Mouse (Mus musculus) 416B (cell line): ENCODE results near the gene Uox.

ENCODE experiments used
- DNase-seq: peaks from one replicate; pipeline ENCODE4 v3.0.0; 2011; ENCODE audit warnings: low read depth

Uox gene

GRCm38 (mm10) chr3:146621966-146622365, 51.7 kb downstream of the Uox start:
- DNase-seq = no peak

- no peak for DNase-seq
These were observed 55.5 kb downstream of the Uox start for GRCm38 (mm10) chr3:146625766-146626165.

DNA sequence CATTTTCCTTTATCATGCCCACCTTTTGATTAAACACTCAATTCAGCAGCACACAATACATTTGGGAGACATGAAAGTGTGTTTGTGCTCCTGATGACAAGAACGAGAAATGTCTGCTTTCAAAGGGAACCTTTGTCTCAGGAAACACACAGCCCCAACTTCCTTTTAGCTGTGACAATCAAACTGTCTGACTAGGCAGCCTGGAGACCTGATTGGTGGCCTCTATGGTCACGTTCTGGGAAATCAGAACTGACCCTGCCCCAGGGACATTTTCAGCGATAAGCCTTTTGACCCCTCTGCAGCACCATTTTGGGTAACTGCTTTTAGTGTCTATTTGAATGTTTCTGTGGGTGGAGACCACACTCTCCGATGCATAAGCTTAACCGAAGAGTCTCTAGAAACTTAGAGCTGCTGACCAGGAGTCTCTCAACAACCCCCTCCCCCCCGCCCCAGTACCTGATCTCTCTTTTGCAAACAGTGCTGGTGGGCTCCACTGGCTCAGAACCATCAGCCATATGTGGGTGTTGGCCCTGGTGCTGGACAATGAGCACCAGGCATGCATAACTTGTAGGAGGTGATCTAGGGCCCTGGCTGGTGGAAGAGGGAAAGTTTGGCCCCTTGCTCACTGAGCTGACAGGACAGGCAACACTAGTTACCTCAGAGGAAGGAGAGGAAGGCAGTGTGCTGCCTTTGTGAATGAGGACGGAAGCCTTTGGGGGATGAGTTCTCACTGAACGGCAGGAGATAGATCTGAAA, 58.2 kb downstream of the Uox start:
- peak; percentile 22 for DNase-seq

GRCm38 (mm10) chr3:146632506-146632905, 62.3 kb downstream of the Uox start:
- no peak for DNase-seq

- no peak for DNase-seq
These were observed 71.7 kb downstream of the Uox start for GRCm38 (mm10) chr3:146641818-146642427.

- DNase-seq = no peak
These were observed 79.2 kb downstream of the Uox start for GRCm38 (mm10) chr3:146649311-146649894.

DNA sequence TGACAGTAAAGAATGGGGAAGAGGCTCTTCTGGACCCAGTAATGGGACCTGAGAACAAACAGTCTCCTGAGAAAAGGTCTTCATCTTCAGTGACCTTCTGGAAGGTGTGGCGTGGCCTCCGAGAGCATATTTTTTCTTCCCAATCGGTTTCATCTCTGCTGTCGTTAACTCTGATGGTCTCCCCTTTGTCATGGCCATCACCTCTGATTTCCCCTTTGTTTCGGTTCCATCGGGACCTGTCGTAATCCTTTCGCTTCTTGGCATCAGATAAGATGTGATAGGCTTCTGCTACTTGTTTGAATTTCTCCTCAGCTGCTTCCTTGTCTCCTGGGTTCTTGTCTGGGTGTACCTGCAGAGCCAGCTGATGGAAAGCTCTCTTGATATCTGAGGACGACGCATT, 80.5 kb downstream of the Uox start:
- no peak for DNase-seq

DNA sequence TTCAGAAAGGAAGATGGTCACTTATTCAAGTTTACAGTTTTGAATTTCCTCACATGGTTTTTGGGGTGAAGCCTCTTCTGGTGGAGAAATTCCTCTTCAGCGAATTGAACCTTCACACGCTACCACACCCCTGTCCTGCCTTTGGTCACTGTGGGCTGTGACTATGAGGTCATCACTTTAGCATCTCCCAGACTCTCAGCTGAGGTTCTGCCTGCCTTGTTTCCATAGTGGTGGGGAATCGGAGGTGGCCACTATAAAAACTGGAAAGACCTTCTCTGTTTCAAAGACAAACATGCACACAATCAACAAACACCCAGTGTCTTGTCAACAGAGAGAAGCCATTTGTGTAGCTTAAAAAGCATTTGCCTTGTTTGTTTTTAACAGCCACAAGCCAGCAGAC, 81.0 kb downstream of the Uox start, which contains the start of gene 4930503B20Rik:
Gene 4930503B20Rik (minus strand): TSS at position 101 of the 400 bp plus-strand sequence.
- DNase-seq = no peak

DNA sequence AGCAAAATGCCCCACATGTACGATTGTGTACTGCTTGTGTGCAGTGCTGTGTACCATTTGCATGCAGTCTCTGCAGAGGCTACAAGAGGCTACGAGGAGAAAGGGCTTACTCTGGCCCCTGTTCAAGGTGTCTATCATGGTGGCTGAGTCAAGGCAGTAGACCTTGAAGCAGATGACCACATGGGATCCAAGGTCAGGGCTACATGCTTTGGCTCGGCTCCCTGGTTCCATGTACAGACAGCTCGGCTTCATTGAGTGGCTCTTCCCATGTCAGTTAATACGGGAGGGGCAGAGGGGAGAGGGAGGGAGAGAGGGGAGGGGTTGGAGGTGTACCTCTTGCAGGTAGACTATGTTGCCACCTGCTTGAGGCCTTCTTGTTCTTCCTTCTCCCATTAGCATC, 82.2 kb downstream of the Uox start:
- no peak for DNase-seq

GRCm38 (mm10) chr3:146653692-146654091, 83.5 kb downstream of the Uox start:
- DNase-seq = peak; percentile 69

- peak; percentile 85 for DNase-seq
These were observed 84.9 kb downstream of the Uox start for GRCm38 (mm10) chr3:146655111-146655577.

- peak; percentile 66 for DNase-seq
These were observed 87.2 kb downstream of the Uox start for GRCm38 (mm10) chr3:146657433-146657832.

DNA sequence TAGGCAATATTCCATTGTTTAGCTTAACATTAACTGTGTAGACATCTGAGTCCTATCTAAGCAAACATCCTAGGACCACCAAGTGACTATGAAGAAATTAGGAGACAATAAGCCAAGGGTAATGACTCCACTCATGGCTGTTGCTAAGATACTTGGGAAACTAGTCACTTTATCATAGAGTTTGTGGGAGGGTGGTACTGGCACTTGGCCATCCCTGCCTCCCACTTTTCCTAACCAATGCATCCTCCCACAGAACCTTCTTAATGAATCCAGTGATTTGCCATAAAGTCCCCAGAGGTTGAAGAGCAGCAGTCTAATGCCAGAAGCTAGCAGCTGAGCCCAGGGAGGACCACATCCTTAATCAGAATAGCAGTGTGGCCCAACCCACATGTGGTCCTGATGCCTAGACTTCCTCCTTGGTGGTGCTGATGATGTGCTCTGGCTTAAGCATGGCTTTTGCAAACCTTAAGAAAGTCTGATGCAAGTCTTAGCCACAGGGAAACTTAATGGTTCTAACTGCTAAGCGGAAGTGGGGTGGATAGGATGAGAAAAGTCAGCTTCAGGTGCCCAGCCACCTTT, 87.9 kb downstream of the Uox start:
- DNase-seq = no peak

DNA sequence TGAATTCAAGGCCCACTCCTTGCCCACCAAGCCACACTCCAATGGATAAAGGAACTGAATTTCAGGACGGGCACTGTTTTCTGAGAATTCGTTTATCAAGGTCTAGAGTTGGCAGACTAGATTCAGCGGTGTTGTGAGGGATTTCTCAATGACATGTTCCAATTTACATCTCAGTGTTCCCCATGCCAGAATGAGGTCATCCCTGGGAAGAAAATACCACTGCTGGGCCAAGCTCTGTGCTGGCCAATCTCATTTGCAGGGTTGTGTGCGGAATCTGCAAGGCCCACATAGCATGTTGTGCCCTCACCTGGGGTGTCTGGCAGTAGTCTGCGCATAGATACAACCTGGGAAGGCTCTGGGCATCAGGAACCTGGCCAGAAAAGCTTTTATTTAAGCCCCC, 89.1 kb downstream of the Uox start:
- DNase-seq = no peak

- DNase-seq = no peak
These were observed 90.8 kb downstream of the Uox start for GRCm38 (mm10) chr3:146661001-146661400.

GRCm38 (mm10) chr3:146661907-146662306, 91.7 kb downstream of the Uox start:
- no peak for DNase-seq

GRCm38 (mm10) chr3:146671121-146671520, 100.9 kb downstream of the Uox start:
- no peak for DNase-seq

GRCm38 (mm10) chr3:146675101-146675500, 104.9 kb downstream of the Uox start:
- DNase-seq = no peak

DNA sequence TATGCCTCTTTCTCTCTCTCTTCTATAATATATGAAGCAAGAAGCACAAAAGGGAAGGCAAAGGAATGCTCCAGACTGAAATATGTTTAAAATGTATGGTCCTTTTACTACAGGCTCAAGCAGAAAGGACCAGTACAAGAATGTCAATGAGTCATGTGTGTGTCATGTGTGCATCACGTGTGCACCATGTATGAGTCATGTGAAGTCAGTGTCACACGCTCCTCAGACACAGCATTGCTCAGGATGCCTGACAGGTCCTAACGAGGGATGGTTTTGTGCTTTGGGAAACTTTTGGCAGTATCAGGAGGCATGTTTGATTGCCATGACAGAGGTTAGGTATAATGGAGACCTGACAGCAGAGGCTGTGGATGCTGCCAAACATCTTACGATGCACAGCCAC, 106.0 kb downstream of the Uox start:
- no peak for DNase-seq

GRCm38 (mm10) chr3:146679646-146680045, 109.4 kb downstream of the Uox start:
- DNase-seq = no peak

- DNase-seq = no peak
These were observed 110.4 kb downstream of the Uox start for GRCm38 (mm10) chr3:146680625-146681024.

- DNase-seq = peak; percentile 70
These were observed 111.5 kb downstream of the Uox start for GRCm38 (mm10) chr3:146681696-146682095.
